Mouse (Mus musculus): Measurements from ENCODE around the gene 3300002I08Rik. TPM values are rescaled to one million over a fixed set of nuclear protein-coding genes. Genes with fewer than 3 reads are reported as not detected.

Gene 3300002I08Rik
- polyA plus RNA-seq (2012; fragmentation: generic; extraction: Trizol), result 1 to 10 TPM in 1 of 2 experiments, under 1 TPM in 1; 0.20 to 1.7 TPM

DNA sequence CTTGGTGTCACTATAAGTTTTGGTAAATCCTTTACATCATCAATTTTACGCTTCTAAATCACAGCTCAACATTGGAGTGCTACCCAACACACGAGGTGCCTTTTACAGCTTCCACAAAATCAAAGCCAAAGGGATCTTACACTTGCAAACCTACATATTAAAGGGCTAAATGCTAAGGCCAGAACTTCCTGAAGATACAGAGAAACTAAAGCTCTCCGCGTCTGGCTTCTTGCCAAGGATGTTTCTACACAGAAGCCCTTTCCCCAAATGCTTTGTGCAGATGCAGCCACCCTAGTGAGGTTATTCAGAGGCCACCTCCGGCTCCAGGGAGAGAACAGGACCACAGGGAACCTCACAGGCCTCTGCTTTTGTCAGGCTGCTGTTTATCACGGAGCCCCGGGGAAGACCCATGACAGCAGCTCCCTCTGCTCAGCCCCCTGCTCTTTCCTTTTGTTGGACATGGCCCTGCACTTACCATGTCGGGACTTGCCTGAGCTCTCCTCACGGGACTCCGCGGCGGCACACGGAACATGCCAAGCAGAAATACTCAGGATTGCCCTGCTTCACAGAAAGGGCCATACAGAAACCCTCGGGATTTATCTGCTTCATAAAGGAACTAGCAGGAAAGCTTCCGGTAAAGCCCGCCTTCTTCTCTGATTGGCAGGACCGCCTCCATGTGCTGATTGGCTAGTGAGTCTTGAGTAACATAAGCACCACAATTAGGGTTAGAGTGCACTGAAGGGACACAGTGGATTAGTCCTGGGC is at the start of gene 3300002I08Rik:
Gene 3300002I08Rik (minus strand): TSS at position 653 of the 765 bp plus-strand sequence.

DNA sequence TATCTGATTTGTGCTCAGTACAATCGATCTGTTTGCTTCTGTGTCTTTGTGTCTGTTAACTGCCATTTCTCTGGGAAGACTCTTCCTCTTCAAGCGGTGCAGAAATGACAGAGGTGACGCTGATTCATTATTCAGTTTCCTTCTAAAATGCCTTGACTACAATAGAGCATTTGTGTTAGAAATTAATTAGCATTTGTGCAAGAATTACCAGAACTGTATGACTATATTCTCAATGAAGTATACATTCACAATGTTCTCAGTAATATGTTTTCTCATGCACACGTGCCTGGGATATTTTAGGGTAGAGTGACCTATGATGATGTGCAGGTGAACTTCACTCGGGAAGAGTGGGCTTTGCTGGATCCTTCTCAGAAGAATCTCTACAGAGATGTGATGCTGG is 39.2 kb downstream of the 3300002I08Rik start, which contains the start of gene Gm10130:
Gene Gm10130 (plus strand): TSS at position 301 of the 400 bp plus-strand sequence.

Other genes with a start within 250 kb of the 3300002I08Rik start
- gene Zfp120, start 226.1 kb downstream of the 3300002I08Rik start, polyA plus RNA-seq (2012; fragmentation: generic; extraction: Trizol), result 1 to 10 TPM in 1 of 2 experiments, under 1 TPM in 1; 0.08 to 1.1 TPM
- not detected for gene Gm10770, start 183.1 kb downstream of the 3300002I08Rik start, polyA plus RNA-seq (2012; fragmentation: generic; extraction: Trizol)
- gene Gm14139, start 181.0 kb downstream of the 3300002I08Rik start, polyA plus RNA-seq (2012; fragmentation: generic; extraction: Trizol), result under 1 TPM in 1 of 2 experiments, not detected in 1; 0.27 TPM
- under 1 TPM; 0.04 to 0.68 TPM for gene Zfp937, start 144.7 kb downstream of the 3300002I08Rik start, polyA plus RNA-seq (2012; fragmentation: generic; extraction: Trizol)
- gene Gm21994, start 107.2 kb downstream of the 3300002I08Rik start, polyA plus RNA-seq (2012; fragmentation: generic; extraction: Trizol), result 1 to 10 TPM in 1 of 2 experiments, under 1 TPM in 1; 0.05 to 1.1 TPM
- gene Gm14124, start 105.2 kb downstream of the 3300002I08Rik start, polyA plus RNA-seq (2012; fragmentation: generic; extraction: Trizol), result under 1 TPM in 1 of 2 experiments, not detected in 1; 0.05 TPM
- gene Gm10130, start 39.1 kb downstream of the 3300002I08Rik start, polyA plus RNA-seq (2012; fragmentation: generic; extraction: Trizol), result not detected
- gene Zfp442, start 88.7 kb upstream of the 3300002I08Rik start, polyA plus RNA-seq (2012; fragmentation: generic; extraction: Trizol), result under 1 TPM; 0.01 to 0.21 TPM
- gene Zfp345, start 122.3 kb upstream of the 3300002I08Rik start, polyA plus RNA-seq (2012; fragmentation: generic; extraction: Trizol), result under 1 TPM; 0.04 to 0.41 TPM
- gene Cst7, start 207.7 kb upstream of the 3300002I08Rik start, polyA plus RNA-seq (2012; fragmentation: generic; extraction: Trizol), result not detected
- 10 to 100 TPM in 1 of 2 experiments, 1 to 10 TPM in 1; 2.5 to 15.7 TPM for gene Apmap, start 245.8 kb upstream of the 3300002I08Rik start, polyA plus RNA-seq (2012; fragmentation: generic; extraction: Trizol)